Comparison of ENCODE assay signal across 18 mouse cellular contexts in the genomic region with DNA sequence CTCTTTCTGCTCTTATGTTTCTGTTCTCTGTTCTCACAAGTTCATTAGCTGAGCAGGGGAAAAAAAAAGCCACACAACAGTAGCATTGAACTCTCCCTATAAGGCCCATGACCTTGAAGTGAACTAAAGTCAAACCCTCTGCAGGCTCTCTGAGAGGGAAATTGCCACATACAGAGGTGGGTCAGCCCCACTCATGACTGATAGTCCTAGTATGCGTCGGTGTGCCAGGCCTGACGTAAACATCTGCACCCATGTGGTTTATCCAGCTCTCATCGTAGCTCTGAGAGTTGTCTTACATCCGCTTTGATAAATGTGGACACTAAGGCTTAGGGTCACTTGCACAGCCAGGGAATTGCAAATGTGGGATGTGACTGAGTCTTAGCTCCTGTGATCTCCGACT.
"Had no signal": no experiment of that assay in that cellular context is flagged by ENCODE, and none has a peak within 500 bp of the region (broad histone marks: within the 10 kb centered on the region; RNA-seq: fewer than 3 reads in every experiment).

No protein-coding gene starts in this region.

- ATAC-seq: liver, postnatal 0 days; midbrain, embryonic 16.5 days had no signal

- H3K27me3 ChIP-seq: liver, embryonic 15.5 days; lung, embryonic 15.5 days; midbrain, embryonic 12.5 days; neural tube, embryonic 13.5 days; neural tube, embryonic 15.5 days; stomach, embryonic 15.5 days had no signal

- H3K9me3 ChIP-seq: liver, embryonic 15.5 days; lung, embryonic 15.5 days; midbrain, embryonic 10.5 days; midbrain, embryonic 12.5 days; neural tube, embryonic 13.5 days; neural tube, embryonic 15.5 days; stomach, embryonic 15.5 days had no signal

- H3K4me2 ChIP-seq: liver, embryonic 15.5 days; lung, embryonic 15.5 days; midbrain, embryonic 12.5 days; neural tube, embryonic 13.5 days; neural tube, embryonic 15.5 days; stomach, embryonic 15.5 days had no signal

- H3K9ac ChIP-seq: liver, embryonic 15.5 days; liver, postnatal 0 days; lung, embryonic 15.5 days; midbrain, embryonic 12.5 days; neural tube, embryonic 13.5 days; neural tube, embryonic 15.5 days; stomach, embryonic 15.5 days had no signal

- DNase-seq: liver, postnatal 0 days; lung, adult 2 months; lung, postnatal 10 days; midbrain, embryonic 14.5 days; right cerebral cortex, postnatal 14 days; thymus, adult 18-20 months; thymus, postnatal 14 days; thymus, postnatal 36 days had no signal

- H3K4me3 ChIP-seq: liver, embryonic 15.5 days; lung, embryonic 15.5 days; midbrain, embryonic 10.5 days; midbrain, embryonic 12.5 days; myocyte; neural tube, embryonic 13.5 days; neural tube, embryonic 15.5 days; stomach, embryonic 15.5 days had no signal

- H3K36me3 ChIP-seq: liver, embryonic 15.5 days; lung, embryonic 15.5 days; midbrain, embryonic 10.5 days; midbrain, embryonic 12.5 days; neural tube, embryonic 13.5 days; neural tube, embryonic 15.5 days; stomach, embryonic 15.5 days had no signal

- H3K27ac ChIP-seq: liver, embryonic 15.5 days; lung, embryonic 15.5 days; macrophage; midbrain, embryonic 10.5 days; midbrain, embryonic 12.5 days; neural tube, embryonic 13.5 days; neural tube, embryonic 15.5 days; stomach, embryonic 15.5 days had no signal

- H3K4me1 ChIP-seq: liver, embryonic 15.5 days; stomach, embryonic 15.5 days had no signal
